In the genomic region with DNA sequence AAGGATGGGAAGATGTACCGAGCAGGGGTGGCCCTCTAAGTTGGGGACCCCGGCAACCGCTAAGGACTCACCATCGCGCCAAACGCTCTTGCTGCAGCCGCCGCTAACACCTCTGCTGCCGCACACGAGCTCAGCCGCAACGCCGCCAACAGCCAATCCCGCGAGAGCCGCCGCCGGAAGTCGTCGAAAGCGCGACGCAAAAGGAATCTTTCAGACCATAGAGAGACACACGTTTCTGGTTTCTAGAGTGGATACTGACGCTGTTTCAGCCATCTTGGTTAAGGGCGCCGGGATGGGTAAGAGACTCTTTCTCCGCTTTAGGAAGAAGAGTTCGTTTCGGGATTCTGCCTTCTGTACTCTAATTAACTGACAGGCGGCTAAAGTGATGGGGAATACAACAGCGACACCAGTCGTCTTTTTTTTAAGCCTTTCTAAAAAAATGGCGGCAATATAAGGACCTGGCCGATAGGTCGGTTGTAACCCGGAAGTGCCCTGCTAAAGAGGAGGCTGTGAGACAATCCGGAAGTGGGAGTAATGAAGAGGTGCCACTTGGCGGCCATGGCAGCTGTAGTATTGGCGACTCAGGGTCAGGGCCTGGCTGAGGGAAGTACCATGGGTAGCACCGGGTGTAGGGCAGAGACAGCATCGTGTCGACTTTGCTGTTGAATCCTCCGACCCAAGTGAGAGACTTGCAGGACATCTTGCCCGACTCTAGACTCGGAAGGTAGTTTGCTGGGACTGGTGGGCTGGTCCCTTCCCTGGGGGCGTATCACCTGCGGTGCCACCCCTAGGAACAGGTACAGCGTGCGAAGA, we compare ENCODE assay signal across 8 mouse cellular contexts. TPM values are rescaled to one million over a fixed set of nuclear protein-coding genes. Genes with fewer than 3 reads are reported as not detected.
DNase-seq lines count a peak whose midpoint lies in the region; ATAC-seq lines count a peak whose summit lies in the region.

A gene (plus strand): TSS at position 191 of the 813 bp plus-strand sequence.
A gene (minus strand): TSS at position 649 of the 813 bp plus-strand sequence.

- H3K36me3 ChIP-seq in forebrain, embryonic 14.5 days (ENCODE audit: control insufficient read depth, insufficient read depth, low read length) = peaks cover 28% of the 10 kb centered on the region
- peaks cover 26% of the 10 kb centered on the region for H3K36me3 ChIP-seq in neural tube, embryonic 15.5 days

- H3K4me2 ChIP-seq in forebrain, embryonic 14.5 days (ENCODE audit: low read length) = peak within 1 kb of the TSS; percentile 95
- peak within 1 kb of the TSS; percentile 96 for H3K4me2 ChIP-seq in neural tube, embryonic 15.5 days

- peak; percentile 98 for ATAC-seq in forebrain, embryonic 14.5 days
- ATAC-seq in neural tube, embryonic 15.5 days (ENCODE audit: low FRiP score) = peak; percentile 97

- H3K4me3 ChIP-seq in forebrain, embryonic 14.5 days (ENCODE audit: low read depth, low read length) = peak within 1 kb of the TSS; percentile 82
- H3K4me3 ChIP-seq in neural tube, embryonic 15.5 days (replicated peaks) = peak within 1 kb of the TSS; percentile 99

- H3K9ac ChIP-seq in forebrain, embryonic 14.5 days (ENCODE audit: low read length) = peak within 1 kb of the TSS; percentile 97
- peak within 1 kb of the TSS; percentile 97 for H3K9ac ChIP-seq in neural tube, embryonic 15.5 days (replicated peaks)

- peak within 1 kb of the TSS; percentile 90 for H3K27ac ChIP-seq in forebrain, embryonic 14.5 days (ENCODE audit: low read depth, low read length)
- peak within 1 kb of the TSS; percentile 91 for H3K27ac ChIP-seq in neural tube, embryonic 15.5 days (replicated peaks)

- DNase-seq in ES-CJ7 (ENCODE audit: low read depth, low spot score) = peak; percentile 95
- DNase-seq in cerebellum, adult 11 months = peak; percentile 90
- DNase-seq in forebrain, embryonic 14.5 days (ENCODE audit: low spot score) = peak; percentile 98
- peak; percentile 92 to 93 for DNase-seq in heart, postnatal 14 days
- DNase-seq in layer of hippocampus, adult 11-12 months (ENCODE audit: low spot score) = peak; percentile 96
- DNase-seq in lung, adult 18-20 months = peak; percentile 94 to 95
- peak; percentile 95 for DNase-seq in testis, postnatal 14 days (ENCODE audit: low spot score)

- no peaks in the 10 kb centered on the region for H3K9me3 ChIP-seq in forebrain, embryonic 14.5 days (replicated peaks; ENCODE audit: control insufficient read depth, low read length)
- no peaks in the 10 kb centered on the region for H3K9me3 ChIP-seq in neural tube, embryonic 15.5 days (replicated peaks)

- H3K27me3 ChIP-seq in forebrain, embryonic 14.5 days (replicated peaks; ENCODE audit: control insufficient read depth, insufficient read depth, low read length) = no peaks in the 10 kb centered on the region
- no peaks in the 10 kb centered on the region for H3K27me3 ChIP-seq in neural tube, embryonic 15.5 days (replicated peaks)

- intact Hi-C loops in heart, postnatal 14 days (cut with DNase I) = no loop called here

- peaks cover 25% of the 10 kb centered on the region for H3K4me1 ChIP-seq in forebrain, embryonic 14.5 days (ENCODE audit: control insufficient read depth, insufficient read depth, low read length)
- peaks cover 55% of the 10 kb centered on the region for H3K4me1 ChIP-seq in neural tube, embryonic 15.5 days

- under 1% methylated on average over 50 of the region's 50 CpGs for WGBS in forebrain, embryonic 14.5 days
- under 1% methylated on average over 50 of the region's 50 CpGs for WGBS in neural tube, embryonic 15.5 days

RNA-seq across cellular contexts. Expression of the first gene that starts in this region (rescaled TPM):
- 22.4 and 28.4 TPM in 2 replicates for polyA plus RNA-seq in forebrain, embryonic 14.5 days (2014; fragmentation: Nextera tagmentation; extraction: Ambion mirVana)
- total RNA-seq in heart, postnatal 14 days (2021) = 10 to 100 TPM; 20.1 to 22.6 TPM
- polyA plus RNA-seq in neural tube, embryonic 15.5 days (2015; fragmentation: Nextera tagmentation; extraction: Ambion mirVana) = 22.6 and 25.5 TPM in 2 replicates

RNA-seq across cellular contexts. Expression of the second gene that starts in this region (rescaled TPM):
- polyA plus RNA-seq in forebrain, embryonic 14.5 days (2014; fragmentation: Nextera tagmentation; extraction: Ambion mirVana) = 254 and 324 TPM in 2 replicates
- total RNA-seq in heart, postnatal 14 days (2021) = 10 to 100 TPM; 24.8 to 28.6 TPM
- 258 and 270 TPM in 2 replicates for polyA plus RNA-seq in neural tube, embryonic 15.5 days (2015; fragmentation: Nextera tagmentation; extraction: Ambion mirVana)

Comparison
In these comparisons a context has a peak if more than half of its experiments do, and no peak if none do; other contexts are left out.
1. Peak in every context shown above with its lines: DNase-seq, ATAC-seq, H3K4me3 ChIP-seq and H3K27ac ChIP-seq.